Mouse (Mus musculus): ENCODE results near the gene Mtr.
"Not testable (repeated sequence)": the region's sequence is repeated elsewhere in the genome, so short reads cannot be mapped to it uniquely, and the experiment has no call there.

Gene Mtr

GRCm38 (mm10) chr13:12153922-12154321 lies 104.0 kb downstream of the Mtr start:
- DNase-seq: no peak

- DNase-seq: no peak
These were observed 110.9 kb downstream of the Mtr start for GRCm38 (mm10) chr13:12146918-12147507.

DNA sequence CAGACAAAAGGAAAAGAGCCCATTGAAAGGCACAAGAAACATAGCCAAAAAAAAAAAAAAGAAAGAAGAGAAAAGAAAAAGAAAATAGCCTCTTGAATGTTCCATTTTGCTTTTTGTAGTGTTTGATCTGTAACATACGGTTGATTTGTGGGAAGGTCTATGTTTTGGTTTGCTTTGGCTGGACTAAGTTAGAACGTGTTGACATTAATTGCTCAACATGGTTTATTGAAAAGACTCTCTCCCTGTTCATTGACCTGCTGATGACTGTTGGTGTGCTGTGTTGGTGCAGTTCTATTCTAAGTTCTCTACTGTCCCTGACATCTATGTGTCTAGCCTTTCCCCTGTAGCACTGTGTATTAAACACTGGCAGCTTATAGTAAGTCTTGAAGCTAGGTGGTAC lies 111.5 kb downstream of the Mtr start:
- no peak for DNase-seq

DNA sequence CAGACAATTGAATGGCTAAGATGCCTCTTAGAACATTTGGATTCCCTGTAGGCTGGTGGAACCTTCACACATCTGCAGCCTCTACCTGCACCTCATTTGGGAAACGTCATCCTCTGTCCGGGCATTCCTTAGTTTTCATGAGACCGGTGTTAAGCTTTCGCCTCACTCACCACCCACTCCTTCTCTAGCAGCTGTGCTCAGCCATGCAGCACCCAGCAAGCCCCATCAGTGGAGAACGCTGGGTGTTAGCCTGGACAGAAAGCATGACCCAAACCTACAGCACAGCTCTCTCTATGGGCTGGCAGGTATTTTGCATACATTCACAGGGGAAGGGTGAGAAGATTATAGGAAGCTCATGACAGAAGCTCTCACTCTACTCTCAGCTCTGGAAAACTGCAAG lies 114.6 kb downstream of the Mtr start:
- no peak for DNase-seq

GRCm38 (mm10) chr13:12136461-12136860 lies 121.5 kb downstream of the Mtr start:
- not testable (repeated sequence) for DNase-seq

DNA sequence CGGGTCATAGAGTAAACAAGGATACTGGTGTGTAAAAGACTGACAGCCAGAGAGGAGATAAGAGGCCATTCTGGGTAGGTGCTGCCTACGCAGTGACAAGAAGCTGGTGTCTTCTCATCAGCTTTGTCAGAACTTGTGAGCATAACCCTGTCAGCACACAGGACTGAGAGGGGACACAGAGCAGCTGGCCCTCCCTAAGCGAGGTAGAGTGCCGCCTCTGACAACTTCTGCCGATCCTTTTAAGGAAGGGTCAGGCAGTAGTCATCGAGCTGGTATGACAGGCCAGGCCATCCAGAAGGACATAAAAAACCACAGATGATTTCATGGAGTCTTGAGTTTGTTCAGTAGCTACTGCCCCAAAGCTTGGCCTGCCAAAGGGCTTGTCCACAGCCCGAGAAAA lies 124.4 kb downstream of the Mtr start:
- no peak for DNase-seq
